Mouse (Mus musculus) left cerebral cortex, postnatal 36 days (tissue): ENCODE measurements around the gene Amigo3. TPM values are rescaled to one million over a fixed set of nuclear protein-coding genes. Genes with fewer than 3 reads are reported as not detected.

ENCODE experiments used
- DNase-seq, 2 experiments: peaks; one replicate each; pipeline ENCODE4 v3.0.0; 2021 to 2022; ENCODE audit warnings: low spot score in 2 of 2, mixed read lengths in 1 of 2
- intact Hi-C: fragments of 180-260 bp; cut with DNase I; formaldehyde crosslinking; loops from one replicate; pipeline ENCODE4 v1.15.1; 2025
- total RNA-seq, 2 experiments: library from RNA; stranded (reverse); gene quantifications; 2 replicates each; pipeline ENCODE4 v1.2.3; 2021

The Amigo3 gene
- total RNA-seq, 2 experiments from 2014 or later = 1.7 to 1.8 TPM

- intact Hi-C loops = no loop called here
- DNase-seq = no peak
Measured at GRCm38 (mm10) chr9:108073141-108073930, 20.4 kb downstream of the Amigo3 start.

GRCm38 (mm10) chr9:108080168-108080567 lies 27.2 kb downstream of the Amigo3 start, which contains the start of gene Mst1:
Gene Mst1 (plus strand): TSS chr9:108080436.
- intact Hi-C loops = no loop called here
- DNase-seq = no peak

DNA sequence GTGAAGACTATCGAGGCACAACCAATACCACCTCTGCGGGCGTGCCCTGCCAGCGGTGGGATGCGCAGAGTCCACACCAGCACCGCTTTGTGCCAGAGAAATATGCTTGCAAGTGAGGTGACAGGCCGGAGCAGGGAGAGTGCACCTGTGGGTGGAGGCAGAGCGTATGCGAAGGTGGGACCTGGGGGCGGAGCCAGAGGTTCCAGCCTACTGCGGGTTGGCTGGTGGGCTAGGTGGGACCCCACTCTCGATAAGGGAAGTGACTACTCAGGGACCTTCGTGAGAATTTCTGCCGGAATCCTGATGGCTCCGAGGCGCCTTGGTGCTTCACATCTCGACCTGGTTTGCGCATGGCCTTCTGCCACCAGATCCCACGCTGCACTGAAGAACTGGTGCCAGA lies 29.6 kb downstream of the Amigo3 start:
- intact Hi-C loops = no loop called here

DNA sequence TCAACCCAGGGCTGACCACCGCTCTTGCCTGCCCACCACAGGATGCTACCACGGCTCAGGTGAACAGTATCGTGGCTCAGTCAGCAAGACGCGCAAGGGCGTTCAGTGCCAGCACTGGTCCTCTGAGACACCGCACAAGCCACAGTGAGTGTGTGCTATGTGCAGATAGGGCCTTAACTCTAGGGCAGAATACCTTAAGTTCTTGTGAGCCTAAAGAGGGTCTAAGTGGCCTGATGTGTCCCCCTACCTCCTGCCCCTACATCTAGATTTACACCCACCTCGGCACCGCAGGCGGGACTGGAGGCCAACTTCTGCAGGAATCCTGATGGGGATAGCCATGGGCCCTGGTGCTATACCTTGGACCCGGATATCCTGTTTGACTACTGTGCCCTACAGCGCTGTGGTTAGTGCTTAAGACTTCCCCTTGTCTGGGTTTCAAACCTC lies 30.1 kb downstream of the Amigo3 start, which contains the start of gene Rnf123:
Gene Rnf123, minus strand, starts transcription at position 359 of the 444 bp plus-strand sequence.
- intact Hi-C loops = no loop called here
- DNase-seq = no peak

More for the DNA sequence above, 29.6 kb downstream of the Amigo3 start:
- DNase-seq = no peak

- no peak for DNase-seq
- intact Hi-C loops = no loop called here
Measured at GRCm38 (mm10) chr9:108083561-108083960, 30.6 kb downstream of the Amigo3 start.

DNA sequence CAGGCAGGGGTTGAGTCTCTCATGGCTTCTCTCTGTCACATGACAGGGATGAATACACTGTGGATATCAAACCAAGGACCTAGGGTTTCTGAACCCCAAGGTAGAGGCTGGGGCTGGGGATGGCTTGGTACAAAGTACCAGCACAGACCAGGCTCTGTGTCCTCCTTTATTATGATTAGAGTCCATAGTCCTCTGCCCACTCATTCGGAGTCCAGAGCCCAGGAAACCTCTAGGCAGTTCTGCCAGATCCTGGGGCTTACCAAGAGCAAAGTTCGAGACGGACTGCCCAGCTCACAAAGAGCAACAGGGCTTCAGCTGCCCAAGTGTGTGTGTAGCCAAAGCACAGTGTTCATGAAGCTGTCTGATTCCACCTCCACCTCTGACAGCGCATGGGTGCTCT lies 32.3 kb downstream of the Amigo3 start:
- no peak for DNase-seq
- intact Hi-C loops = no loop called here

- intact Hi-C loops = loop anchor here (5.0 kb wide), 1 partner anchor 197 kb away; no protein-coding TSS in a partner anchor
- DNase-seq = no peak
Measured at GRCm38 (mm10) chr9:108090611-108091120, 37.7 kb downstream of the Amigo3 start.

DNA sequence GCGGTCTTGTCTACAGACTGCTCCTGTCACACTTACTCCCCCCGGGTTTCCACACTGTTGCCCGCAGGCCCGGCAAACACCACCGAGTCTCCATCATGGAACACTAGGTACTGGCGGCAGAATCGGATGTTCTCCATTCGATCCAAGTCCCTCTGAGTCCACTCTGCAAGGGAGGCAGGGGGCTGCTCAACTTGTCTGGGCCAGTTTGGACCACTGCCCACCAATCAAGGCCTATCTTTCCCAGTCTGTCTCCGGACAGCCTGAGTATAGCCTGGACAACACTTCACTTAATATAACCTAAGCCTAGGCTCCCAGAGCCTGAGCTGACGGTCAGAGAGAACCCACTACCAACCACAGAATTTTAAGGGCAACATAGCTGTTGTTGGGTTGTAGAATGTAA lies 40.6 kb downstream of the Amigo3 start:
- DNase-seq = no peak
- intact Hi-C loops = loop anchor here (5.0 kb wide), 1 partner anchor 194 kb away; no protein-coding TSS in a partner anchor

- intact Hi-C loops = loop anchor here (2.0 to 5.0 kb wide), 2 partner anchors 106 to 193 kb away; no protein-coding TSS in a partner anchor
Measured at GRCm38 (mm10) chr9:108094184-108094941, 41.4 kb downstream of the Amigo3 start, which contains the start of gene Apeh. Gene Apeh (minus strand): TSS chr9:108094606.

GRCm38 (mm10) chr9:108094998-108095411 lies 42.0 kb downstream of the Amigo3 start:
- intact Hi-C loops = loop anchor here (2.0 to 5.0 kb wide), 2 partner anchors 106 to 192 kb away; no protein-coding TSS in a partner anchor
- peak in 1 of 2 experiments; percentile 49 for DNase-seq

More at GRCm38 (mm10) chr9:108094184-108094941, 41.4 kb downstream of the Amigo3 start, which contains the start of gene Apeh:
- peak; percentile 83 to 86 for DNase-seq

GRCm38 (mm10) chr9:108095518-108095917 lies 42.6 kb downstream of the Amigo3 start:
- no peak for DNase-seq
- intact Hi-C loops = loop anchor here (2.0 kb wide), 1 partner anchor 105 kb away; no protein-coding TSS in a partner anchor

DNA sequence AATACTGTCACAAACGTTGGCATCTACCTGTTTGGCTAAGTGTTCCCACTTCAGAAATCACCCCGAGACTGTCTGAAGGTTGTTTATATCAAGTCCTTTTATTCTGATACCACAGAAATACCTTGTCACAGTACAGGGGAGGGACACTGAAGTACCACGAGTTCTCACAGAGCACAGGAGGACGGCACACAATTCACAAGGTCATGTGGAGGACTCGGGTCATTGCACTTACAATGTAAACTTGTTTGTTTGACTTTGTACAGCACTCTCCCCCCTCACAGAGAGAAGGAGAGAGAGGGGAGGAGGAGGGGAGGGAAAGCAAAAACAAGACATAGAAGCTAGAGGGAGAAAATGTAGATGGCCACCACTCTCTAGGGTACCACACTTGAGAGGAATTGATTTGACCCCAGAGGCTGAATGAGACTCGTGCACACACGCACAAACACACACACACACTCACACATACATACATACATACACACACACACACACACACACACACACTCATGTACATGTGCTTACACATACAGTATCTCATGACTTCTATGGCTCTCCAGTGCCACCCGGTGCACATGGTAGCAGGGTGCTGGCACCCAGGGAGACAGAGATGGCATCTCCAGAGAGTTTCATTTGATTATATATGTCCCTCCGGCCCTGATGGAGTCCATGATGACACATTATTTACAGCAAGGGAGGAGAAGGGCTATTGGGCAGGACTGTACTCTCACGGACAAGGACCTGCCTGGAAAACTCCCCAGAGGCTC lies 43.2 kb downstream of the Amigo3 start:
- no peak for DNase-seq
- intact Hi-C loops = loop anchor here (2.0 kb wide), 1 partner anchor 105 kb away; no protein-coding TSS in a partner anchor

DNA sequence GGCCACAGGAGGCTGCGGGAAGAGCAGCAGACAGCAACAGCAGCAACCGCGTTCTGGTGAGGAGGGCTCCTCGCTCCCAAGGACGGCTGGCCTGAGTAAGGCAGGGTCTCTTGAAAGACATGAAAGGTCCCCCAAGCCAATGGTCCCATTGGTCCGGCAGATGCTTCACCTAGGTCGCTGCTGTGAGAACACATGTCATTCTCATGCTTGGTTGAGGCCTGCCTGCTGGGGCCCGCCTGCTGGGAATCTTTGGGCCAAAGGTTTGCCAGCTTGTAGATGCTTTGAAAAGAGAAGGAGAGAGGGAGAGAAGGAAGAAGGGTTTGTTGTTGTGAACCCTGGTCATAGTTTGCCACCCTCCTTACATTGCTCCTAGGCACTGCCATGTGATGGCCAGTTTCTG lies 46.7 kb downstream of the Amigo3 start:
- intact Hi-C loops = no loop called here
- DNase-seq = no peak

DNA sequence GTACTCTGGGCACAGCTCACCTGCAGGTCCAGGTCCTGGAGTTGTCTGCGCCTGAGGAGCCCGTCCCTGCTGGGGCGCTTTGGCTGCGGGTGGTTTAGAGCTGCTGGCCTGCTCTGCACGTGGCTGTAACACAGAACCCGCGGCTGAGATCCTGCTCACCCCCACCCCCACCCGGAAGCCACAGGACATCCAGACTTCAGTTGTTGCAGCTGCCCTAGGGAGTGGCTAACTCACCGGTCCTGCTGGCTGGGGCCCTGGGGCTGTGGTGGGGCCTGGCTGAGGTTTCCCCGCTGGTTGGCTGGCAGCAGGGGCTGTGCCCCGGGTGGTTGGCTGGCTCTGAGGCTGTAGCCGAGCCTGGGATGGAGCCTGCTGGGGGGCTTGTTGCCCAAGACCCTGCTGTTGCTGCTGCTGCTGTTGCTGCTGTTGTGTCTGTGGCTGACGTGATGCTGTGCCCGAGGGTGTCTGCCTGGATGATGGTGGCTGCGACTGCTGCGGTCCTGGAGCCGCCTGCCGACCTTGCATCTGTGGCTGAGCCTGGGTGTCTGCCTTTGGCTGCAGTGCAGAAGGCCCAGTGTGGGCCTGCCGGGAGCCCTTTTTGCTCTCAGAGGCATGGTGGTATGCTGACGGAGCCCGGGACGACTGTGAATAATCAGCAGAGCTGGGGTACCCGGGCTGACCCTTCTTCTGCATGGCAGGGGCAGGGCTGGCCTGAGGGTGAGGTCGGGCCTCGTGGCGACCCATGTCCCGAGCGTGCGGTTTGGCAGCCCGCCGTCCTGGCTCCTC lies 52.0 kb downstream of the Amigo3 start:
- DNase-seq = no peak
- intact Hi-C loops = no loop called here
